Mouse (Mus musculus): ENCODE measurements around the gene Bnc2.

DNA sequence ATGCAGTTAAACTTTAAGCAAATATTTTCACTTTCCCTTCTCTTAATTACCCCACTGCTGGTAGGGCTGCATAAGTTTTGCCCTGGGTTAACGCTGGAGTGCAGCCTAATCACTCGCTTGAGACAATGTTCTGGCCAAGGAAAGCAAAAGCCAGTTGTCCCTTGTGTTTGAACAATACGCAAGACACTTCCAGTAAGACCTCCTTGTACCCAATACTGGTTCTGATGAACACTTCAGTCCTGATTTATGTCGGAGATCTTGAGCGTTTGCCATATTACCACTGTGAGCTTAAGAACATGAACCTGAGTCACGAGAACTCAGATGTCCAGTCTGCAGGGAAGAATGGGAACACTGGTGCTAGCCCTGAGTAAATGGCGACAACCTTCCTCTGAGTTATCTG, 47.5 kb downstream of the Bnc2 start:
- TF ChIP-seq CTCF (IDR thresholded peaks at IDR 0.05; ENCODE audit: low read depth): no peak
- no peak for TF ChIP-seq EP300 (IDR thresholded peaks at IDR 0.05; ENCODE audit: low read depth)
